Mouse (Mus musculus): ENCODE measurements around the gene Erg. TPM values are rescaled to one million over a fixed set of nuclear protein-coding genes. Genes with fewer than 3 reads are reported as not detected.

The Erg gene
- total RNA-seq, 1 experiment from 2014 or later, result 26.2 TPM

- no peak for DNase-seq
These were observed 1.5 kb downstream of the Erg start for GRCm38 (mm10) chr16:95584751-95585528.

GRCm38 (mm10) chr16:95579289-95579688, 7.1 kb downstream of the Erg start:
- DNase-seq, result no peak

GRCm38 (mm10) chr16:95573163-95573562, 13.2 kb downstream of the Erg start:
- peak; percentile 12 for DNase-seq

GRCm38 (mm10) chr16:95570616-95571015, 15.8 kb downstream of the Erg start:
- peak; percentile 58 for DNase-seq

GRCm38 (mm10) chr16:95556834-95557233, 29.6 kb downstream of the Erg start:
- DNase-seq, result no peak

- DNase-seq, result no peak
These were observed 33.3 kb downstream of the Erg start for GRCm38 (mm10) chr16:95553136-95553535.

GRCm38 (mm10) chr16:95552495-95552894, 33.9 kb downstream of the Erg start:
- no peak for DNase-seq

GRCm38 (mm10) chr16:95550496-95550895, 35.9 kb downstream of the Erg start:
- no peak for DNase-seq

- no peak for DNase-seq
These were observed 41.6 kb downstream of the Erg start for GRCm38 (mm10) chr16:95544753-95545152.

GRCm38 (mm10) chr16:95543471-95543870, 42.9 kb downstream of the Erg start:
- no peak for DNase-seq

GRCm38 (mm10) chr16:95535151-95535550, 51.2 kb downstream of the Erg start:
- no peak for DNase-seq

GRCm38 (mm10) chr16:95532387-95533077, 53.9 kb downstream of the Erg start:
- no peak for DNase-seq

GRCm38 (mm10) chr16:95527561-95527960, 58.8 kb downstream of the Erg start:
- DNase-seq, result no peak

GRCm38 (mm10) chr16:95519520-95519919, 66.9 kb downstream of the Erg start:
- no peak for DNase-seq

- no peak for DNase-seq
These were observed 80.3 kb downstream of the Erg start for GRCm38 (mm10) chr16:95506051-95506450.

- no peak for DNase-seq
These were observed 89.7 kb downstream of the Erg start for GRCm38 (mm10) chr16:95496582-95497300.

- peak; percentile 6 for DNase-seq
These were observed 92.3 kb downstream of the Erg start for GRCm38 (mm10) chr16:95494108-95494507.

- no peak for DNase-seq
These were observed 93.1 kb downstream of the Erg start for GRCm38 (mm10) chr16:95493336-95493735.

- peak; percentile 57 for DNase-seq
These were observed 94.2 kb downstream of the Erg start for GRCm38 (mm10) chr16:95492146-95492545.

- no peak for DNase-seq
These were observed 96.0 kb downstream of the Erg start for GRCm38 (mm10) chr16:95490386-95490785.

- DNase-seq, result no peak
These were observed 98.6 kb downstream of the Erg start for GRCm38 (mm10) chr16:95487606-95488351.

GRCm38 (mm10) chr16:95481176-95481575, 105.2 kb downstream of the Erg start:
- no peak for DNase-seq

Measured in adrenal gland, postnatal 14 days (tissue).